Mouse (Mus musculus): ENCODE measurements around the gene Ryr3.
"Not testable (repeated sequence)": the region's sequence is repeated elsewhere in the genome, so short reads cannot be mapped to it uniquely, and the experiment has no call there.

Ryr3 gene

DNA sequence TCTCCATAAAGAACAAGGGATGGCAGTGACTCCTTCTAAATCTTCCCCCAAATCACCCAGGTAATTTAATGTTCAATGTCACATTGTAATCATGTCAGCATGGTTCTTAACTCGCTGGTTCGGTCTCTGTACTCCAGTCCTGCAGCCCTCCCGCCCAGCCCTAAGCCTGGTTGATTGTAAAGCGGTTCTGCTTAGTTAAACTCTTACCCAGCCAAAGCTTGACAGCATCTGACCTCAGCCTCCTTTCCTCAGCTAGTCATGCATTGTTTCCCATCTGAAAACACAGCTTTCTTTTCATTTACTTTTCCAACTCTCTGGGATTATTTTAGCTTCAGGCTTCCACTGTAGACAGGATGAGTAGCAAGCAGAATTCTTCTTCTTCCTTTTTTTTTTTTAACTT lies 121.7 kb downstream of the Ryr3 start:
- DNase-seq (ENCODE audit: low spot score) = no peak

DNA sequence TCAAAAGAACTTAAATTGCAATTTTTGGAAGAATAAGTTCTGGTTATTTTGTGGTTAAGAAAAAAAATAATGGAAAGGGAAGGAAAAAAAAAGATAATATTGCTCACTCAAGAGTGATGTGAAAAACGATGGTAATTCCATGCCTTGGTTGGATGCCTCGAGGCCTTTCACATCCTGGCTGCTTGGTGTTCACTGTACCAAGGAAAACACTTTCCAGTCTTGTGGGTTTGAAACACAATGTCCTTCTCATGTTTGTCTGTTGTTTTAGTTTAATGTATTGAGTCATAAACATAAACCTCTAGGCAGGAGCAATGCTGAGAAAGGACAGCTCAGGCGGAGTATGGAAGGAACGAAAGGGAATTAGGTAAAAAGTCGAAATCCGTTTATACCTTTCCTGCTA lies 122.8 kb downstream of the Ryr3 start:
- DNase-seq (ENCODE audit: low spot score) = no peak

DNA sequence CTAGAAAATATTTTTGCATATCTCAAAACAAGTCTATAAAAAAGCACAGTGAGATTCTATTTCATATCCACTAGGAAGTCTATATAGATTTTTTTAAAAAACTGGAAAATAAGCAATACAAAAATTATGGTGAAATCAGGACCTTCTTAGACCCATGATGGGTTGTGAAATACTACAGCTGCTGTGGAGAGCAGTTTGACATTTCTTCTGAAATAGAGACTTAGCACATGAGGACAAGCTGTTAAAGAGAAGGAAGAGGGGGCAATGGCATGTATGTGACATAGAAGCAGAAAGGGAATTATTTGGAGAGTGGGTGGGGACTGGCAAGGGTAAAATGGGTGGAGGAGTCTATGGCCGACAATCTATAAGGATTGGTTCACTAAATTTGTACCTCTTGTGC lies 124.1 kb downstream of the Ryr3 start:
- DNase-seq (ENCODE audit: low spot score) = no peak

DNA sequence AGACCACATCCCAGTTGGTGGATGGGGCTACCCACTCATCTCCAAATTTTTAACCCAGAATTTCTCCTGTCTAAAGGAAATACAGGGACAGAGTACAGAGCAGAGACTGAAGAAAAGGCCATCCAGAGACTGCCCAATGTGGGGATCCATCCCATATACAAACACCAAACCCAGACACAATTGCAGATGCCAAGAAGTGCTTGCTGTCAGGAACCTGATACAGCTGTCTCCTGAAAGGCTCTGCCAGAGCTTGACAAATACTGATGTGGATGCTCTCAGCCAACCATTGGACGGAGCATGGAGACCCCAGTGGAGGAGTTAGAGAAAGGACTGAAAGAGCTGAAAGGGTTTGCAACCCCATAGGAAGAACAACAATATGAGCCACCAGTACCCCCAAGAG lies 125.6 kb downstream of the Ryr3 start:
- DNase-seq (ENCODE audit: low spot score) = not testable (repeated sequence)

DNA sequence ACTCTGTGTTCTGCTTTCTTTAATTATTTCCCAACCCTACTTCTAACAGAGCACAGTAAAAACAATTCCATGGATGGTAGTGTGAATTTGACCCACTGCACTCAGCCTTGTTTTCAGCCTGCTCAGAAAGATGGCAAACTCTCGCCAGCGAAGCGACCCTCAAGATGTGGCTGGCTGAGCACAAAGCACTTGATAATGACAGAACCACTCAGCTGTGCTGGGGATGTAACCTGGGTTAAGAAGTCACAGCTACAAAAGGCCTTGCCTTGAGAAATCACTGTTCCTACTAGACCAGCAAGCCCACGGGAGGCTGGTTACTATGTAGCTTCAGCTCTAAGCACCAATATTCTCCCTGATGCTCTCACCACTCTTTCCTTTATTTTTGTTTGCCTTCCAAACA lies 140.5 kb downstream of the Ryr3 start:
- DNase-seq (ENCODE audit: low spot score) = no peak

DNA sequence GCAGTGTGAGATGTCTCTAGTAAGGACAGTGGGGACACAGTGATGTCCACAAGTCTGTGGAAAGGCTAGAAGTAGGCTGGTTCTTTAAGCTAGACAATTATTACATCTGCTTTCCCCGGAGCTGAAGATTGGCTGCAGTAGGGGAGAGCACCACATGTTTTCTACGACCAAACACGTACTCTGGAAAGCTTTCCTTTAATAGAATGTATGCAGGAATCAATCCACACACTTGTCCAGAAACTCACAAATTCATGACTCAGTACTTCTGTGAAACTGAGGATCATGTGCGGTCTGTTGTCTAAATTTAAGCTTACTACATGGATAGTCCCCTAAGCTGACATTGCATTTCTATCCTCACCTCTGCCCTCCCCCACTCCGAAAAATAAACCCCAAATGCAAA lies 157.5 kb downstream of the Ryr3 start:
- no peak for DNase-seq (ENCODE audit: low spot score)

DNA sequence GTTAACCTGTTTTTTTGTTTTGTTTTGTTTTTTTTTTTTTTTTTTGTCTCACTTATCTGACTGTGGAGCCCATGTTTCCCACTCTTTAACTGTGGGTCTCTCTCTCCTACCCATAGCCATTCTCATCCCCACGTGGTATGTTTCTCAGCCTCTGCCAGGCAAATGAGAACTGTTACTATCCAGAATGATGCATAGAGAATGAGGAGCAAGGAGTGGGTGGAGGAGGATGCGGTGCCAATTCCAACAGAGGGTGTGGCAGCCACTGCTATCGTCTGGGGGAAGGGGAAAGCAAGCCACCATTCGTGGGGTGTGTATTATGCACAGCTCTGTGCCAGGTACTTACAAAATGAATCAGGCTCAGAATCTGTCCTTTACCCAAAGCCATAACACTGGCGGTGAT lies 158.0 kb downstream of the Ryr3 start:
- no peak for DNase-seq (ENCODE audit: low spot score)

DNA sequence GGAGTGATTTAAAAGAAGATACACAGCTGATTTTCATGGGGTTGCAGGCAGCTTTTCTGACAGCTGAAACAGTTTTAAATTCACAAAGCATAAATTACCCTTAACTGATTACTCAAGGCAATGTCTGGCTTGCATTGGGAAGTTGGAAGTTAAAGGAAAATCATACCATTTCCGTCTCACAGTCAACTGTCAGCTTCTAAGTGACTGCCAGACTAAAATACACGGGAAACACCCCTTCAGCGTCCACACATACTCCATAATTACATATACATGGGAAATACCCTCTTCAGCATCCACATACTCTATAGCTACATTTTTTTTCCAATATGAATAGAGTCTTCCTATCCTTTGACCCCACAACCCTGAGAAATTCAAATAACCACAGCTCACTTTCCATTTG lies 158.8 kb downstream of the Ryr3 start:
- DNase-seq (ENCODE audit: low spot score) = no peak

DNA sequence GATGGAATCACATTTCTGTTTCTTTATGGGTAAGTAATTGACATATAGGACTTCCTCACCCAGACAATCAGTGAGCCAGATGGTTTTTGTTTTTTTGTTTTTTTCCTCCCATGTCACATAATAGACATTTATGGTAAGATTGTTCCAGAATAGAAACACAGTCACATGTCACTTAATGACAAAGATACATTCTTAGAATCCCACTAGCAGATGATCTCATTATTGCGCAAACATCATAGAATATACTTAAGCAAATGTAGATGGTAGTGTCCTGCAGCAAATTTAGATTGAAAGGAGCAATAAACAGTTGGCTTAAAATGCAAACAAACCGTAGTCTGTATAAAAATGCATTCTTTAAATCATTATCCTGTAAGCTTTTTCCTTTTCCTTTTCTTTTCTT lies 161.3 kb downstream of the Ryr3 start:
- no peak for DNase-seq (ENCODE audit: low spot score)

DNA sequence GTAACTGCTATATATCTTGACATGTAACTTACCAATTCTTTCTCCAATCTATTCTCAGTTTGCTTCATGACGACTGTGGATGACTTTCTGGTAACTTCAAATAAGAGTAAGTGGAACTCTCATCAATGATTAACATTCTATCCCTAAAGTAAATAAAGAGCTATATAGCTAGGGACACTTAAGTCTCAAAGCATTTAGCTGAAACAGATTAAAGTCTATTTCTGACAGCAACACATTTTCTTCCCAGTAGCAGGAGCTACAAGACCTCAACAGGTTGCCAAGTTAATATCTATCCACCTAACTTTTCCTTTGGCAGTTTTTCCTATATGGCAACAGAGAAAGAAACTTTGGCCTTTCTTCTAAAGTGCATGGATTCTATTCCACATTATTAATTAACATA lies 167.1 kb downstream of the Ryr3 start:
- no peak for DNase-seq (ENCODE audit: low spot score)

DNA sequence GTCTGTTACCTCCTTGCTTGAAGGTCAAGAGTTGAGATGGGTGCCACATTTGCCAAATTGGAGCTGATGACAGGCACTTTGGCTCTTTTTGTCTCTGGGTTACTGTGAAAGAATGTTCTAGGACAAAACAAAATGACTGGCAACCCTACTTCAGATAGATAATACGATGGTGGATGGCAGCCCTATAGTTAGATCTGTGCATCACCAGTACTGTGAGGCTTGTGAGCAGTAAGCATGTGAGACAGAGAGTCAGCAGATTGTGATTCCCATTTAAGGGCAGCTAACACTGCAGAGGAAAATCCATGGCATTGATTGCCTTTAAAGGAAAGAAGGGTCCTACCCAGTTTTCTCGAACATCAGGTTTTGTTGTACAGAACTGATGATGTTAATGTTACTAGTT lies 180.3 kb downstream of the Ryr3 start:
- DNase-seq (ENCODE audit: low spot score) = no peak

DNA sequence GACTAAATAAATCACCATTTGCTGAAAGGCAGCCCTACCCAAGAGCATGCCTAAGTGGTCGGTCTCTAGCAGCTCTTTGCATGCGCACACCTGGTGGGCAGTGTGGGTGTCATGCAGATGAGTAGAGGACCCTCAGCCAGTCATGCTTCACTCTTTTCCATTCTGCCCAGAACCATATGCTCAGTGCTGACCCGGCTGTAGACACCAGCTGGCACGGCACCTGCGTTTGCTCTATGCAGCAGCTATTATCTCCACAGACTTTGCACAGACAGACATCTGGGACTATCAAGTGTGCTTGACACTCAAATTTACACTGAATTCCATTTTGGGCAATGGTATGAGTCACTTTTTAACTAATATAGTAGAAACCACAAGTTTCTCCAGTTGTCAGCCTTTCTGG lies 186.2 kb downstream of the Ryr3 start:
- no peak for DNase-seq (ENCODE audit: low spot score)

DNA sequence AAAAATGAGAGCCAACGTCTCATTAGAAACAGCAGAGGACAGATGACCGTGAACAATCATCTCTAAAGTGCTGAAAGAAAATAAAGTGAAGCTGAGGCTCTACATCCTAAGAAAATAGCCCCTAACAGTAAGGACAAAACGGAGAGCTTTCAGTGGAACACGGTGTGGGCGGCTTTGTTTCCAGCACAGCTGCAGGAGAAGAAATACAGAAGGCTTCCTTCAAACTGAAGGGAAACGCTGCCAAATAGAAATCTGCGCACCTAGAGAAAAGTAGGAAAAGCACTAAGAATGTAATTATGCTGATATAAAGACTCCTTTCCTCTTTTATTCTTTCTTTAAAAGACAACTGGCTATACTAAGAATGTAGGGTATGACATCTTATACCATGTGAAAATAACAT lies 197.0 kb downstream of the Ryr3 start:
- no peak for DNase-seq (ENCODE audit: low spot score)

DNA sequence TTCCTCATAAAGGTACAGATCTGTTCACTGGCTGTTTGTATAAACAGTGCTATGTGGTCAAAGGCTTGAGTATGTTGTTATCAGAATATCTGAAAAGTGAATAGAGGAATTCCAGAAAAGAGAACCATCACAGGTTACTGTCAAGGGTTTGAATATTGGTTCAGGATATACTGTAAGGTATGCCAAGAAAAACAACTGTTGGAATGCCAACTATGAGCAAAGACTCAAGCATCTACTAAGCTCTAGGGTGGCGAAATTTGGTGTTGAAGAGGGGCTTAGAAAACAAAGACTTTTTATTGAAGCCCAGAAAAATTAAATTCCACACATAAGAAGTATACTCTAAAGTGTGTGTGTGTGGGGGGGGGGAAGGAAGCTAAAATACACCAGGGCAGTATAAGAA lies 198.6 kb downstream of the Ryr3 start:
- DNase-seq (ENCODE audit: low spot score) = no peak

DNA sequence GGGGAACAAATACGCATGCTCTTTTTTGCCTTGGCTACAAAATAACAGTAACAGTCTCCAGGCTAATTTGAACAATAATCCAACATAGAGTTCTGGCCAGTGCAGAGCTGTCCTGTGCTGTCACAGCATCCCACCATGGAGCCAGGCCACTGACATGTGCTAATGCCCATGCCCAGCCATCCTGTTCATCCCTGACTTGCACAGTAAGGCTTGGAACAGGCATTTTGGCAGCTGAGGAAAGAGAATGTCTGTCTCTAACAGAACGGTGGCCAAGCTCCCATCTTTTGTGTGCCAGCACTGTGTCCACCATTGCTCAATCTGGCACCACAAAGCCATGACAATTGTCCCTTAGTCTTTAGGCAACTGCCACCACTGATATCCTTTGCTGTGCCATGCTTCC lies 200.7 kb downstream of the Ryr3 start:
- no peak for DNase-seq (ENCODE audit: low spot score)

DNA sequence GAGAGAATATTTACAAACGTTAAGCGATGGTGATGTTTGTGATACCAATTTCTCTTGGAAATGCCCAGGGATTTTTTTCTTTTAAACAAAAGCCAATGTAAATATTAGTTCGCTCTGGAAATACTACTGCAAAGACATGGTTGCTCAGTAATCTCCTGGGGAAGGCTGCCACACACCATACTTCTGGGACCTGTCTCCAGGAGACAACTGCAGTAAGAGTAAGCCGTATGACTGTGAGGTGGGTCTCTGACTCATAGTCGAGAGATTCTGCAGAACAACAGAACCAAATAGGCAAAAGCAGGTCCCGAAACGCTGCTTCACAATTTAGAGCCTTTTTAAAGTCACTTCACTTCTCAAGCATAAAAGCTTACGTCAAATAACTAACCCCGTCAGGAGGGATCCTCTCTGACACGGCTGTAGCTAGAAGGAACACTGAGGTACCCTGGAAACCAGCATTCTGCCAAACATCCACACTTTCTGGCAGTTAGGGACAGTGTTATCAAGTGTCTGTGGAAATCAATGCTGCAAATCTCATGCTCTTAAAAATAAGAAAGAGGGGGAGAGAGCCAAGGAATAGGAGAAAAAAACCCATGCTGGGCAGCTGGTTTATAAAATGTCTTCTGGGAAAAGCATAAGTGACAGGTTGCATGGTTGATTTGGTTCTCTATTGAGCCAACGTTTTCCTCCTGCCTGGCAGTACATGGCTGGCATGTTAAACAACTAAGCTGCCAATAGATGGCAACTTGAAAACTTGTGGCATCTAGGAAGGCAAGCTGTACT lies 207.7 kb downstream of the Ryr3 start:
- DNase-seq (ENCODE audit: low spot score) = no peak

DNA sequence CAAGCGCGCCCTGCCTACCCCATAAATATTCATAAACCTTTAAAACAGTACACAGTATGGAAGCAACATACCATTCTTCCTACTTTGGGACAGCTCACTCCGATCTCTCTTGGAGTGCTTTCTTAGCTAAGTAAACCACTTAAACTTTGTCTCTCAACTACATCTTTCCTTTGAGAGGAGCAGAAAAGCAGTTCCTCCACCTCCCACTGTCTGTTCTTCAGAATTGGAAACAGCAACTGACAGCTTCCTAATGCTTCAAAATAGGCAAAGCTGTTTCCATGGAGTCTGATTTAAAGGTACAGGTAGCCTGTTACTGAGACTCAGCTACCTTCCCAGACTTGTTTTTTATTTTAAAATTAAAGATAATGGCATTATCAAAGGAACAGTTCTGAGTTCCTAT lies 218.4 kb downstream of the Ryr3 start:
- no peak for DNase-seq (ENCODE audit: low spot score)

DNA sequence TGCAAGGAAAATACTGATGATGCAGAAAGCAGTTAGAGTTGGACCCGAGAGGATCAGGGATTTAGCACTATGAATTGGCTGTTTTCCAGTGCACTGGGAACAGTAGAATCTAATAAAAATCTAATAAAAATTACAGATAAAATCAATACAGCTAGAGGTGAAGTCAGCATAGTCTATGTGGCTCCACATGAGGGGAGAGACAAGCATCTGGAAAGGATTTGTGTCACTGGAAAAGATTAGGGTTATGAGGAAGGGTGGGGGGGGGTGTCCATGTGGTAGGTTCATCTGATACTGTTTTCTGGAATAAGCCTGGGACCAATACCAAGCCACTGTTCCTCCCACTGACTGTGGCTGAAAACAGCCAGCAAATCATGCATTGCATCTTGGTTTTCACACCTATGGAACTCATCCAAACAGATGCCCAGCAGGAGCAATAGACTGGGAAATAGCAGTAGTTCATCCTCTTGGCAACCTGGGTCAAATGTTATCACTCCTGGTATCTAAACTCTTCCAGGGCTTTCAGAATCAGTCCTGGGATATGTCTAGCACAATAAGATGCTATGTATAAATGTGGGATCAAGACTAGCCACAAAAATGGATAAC lies 233.9 kb downstream of the Ryr3 start:
- peak; percentile 24 for DNase-seq (ENCODE audit: low spot score)

DNA sequence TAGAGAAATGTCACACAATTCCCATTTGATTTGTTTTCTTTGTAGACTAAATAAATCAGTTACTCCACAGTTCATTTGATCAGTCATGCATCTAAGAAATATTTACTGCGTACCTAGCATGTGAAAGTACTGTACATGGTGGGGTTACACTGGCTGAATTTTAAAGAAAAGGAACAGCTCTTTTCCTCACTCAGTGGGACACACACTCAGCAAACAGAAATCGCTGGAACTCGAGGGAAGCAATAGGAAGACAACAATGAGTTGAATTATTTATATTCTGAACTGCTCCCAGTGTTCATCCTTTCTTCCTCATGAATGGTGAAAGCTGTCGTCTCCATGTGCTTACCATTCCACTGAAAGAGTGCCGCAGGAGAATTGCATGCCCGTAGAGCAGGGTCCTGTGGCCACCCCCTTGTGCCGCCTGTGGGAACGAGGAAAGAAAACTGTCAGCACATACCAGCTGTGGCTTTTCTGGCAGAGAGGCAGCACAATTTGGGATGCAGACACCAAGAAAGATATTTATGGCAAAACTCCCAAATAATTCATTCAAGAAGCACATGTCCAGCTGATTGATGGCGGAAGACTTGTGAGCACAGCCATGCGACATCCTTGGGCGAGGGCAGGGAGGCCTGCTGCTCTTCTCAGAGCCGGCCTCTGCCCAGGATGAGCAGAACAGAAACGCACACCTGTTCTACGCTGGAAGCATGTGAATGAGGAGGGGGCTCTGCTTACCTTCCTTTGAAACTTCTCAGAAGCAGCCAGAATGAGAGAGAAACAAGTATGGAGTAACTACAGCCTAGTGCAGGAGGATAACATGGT lies 249.9 kb downstream of the Ryr3 start:
- no peak for DNase-seq (ENCODE audit: low spot score)

DNA sequence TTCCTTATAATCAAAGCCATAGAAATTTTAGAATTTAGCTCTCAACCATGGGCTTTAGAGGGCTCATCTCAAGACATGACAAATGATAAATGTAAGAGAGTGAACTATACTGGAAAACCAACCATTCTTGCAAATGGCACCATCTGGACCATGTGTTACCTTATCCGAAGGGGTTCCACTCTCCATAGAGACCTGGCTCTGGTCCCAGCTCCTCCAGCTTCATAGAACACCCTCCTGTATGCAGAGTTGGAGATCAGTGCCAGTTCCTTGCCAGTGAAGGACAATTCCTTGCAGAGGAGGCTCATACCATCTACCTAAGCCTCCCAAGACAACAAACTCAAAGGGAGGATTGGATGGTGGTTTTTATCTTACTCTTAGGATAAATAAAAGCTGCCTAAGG lies 268.0 kb downstream of the Ryr3 start:
- DNase-seq (ENCODE audit: low spot score) = no peak

DNA sequence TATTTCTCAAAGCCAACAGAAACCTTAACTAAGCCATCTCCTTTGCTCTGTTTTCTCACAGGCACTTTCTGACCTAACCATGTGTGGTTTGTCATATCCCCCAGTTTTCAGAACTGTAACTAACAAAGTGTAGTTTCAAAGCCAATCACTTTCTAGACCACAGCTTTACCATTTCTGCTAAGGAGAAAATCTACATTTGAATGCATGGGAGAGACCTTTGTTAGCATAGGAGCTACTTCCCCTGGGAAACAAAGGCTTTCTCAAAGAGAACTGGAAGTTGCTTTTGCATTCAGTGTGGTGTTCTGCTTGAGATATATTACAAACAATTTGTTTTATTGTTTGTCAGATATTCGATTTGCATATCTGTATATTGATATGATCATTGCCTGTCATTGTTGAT lies 285.1 kb downstream of the Ryr3 start:
- no peak for DNase-seq (ENCODE audit: low spot score)

DNA sequence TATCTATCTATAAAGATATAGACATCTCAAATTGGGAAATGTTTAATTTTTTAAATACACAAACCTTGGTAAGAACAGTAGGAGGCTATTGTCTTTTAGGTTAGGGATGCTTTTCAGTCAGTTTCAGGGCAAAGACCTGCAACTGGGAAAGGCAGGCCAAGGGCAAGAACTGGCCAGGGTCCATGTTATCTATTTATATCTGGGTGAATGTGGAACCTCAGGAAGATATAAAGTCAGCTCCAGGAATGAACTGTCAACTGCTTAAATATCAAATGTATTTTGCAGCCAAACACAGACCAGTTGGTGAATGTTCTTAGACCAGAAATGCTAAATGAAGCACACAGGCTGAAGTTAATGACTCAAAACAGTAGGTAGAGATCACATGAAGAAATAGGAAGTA lies 303.1 kb downstream of the Ryr3 start:
- DNase-seq (ENCODE audit: low spot score) = no peak

DNA sequence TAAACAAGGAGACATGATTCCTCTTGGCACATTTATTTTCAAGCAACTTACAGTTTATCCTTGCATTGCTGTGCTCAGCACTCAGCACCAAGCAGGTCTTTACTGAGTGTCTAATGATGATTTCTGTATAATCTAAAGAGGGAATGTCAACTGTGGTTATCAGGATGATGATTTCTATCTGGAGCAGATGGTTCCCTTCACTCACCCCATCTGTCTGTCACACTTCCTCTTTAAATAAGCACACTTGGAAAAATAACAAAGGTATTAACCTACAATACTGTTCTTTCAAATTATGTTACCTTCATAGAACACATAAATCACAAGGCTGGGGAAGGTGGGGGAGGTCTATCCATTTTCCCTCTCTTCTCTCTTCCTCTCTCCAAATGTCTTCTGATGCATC lies 304.3 kb downstream of the Ryr3 start:
- no peak for DNase-seq (ENCODE audit: low spot score)

All from embryo, embryonic 10 days (tissue).